Mouse (Mus musculus) right cerebral cortex, postnatal 14 days (tissue): Measurements from ENCODE around the gene Fgf11.

ENCODE experiments used
- DNase-seq: peaks from one replicate; pipeline ENCODE4 v3.0.0; 2022

Fgf11 gene

GRCm38 (mm10) chr11:69752686-69753085 is 49.0 kb downstream of the Fgf11 start:
- no peak for DNase-seq

GRCm38 (mm10) chr11:69751635-69752034 is 50.0 kb downstream of the Fgf11 start:
- no peak for DNase-seq
